Mouse (Mus musculus): ENCODE measurements around the gene Inpp5a. TPM values are rescaled to one million over a fixed set of nuclear protein-coding genes. Genes with fewer than 3 reads are reported as not detected.
"Not testable (repeated sequence)": the region's sequence is repeated elsewhere in the genome, so short reads cannot be mapped to it uniquely, and the experiment has no call there.

Inpp5a gene
- polyA plus RNA-seq, 1 experiment from 2014 or later: 69.8 TPM

- WGBS (ENCODE audit: insufficient replicate concordance): 87% methylated on average over 1 of the region's 1 CpGs
- Histone ChIP-seq H3K9me3 (replicated peaks; ENCODE audit: control insufficient read depth, low read length) (no peaks in the 10 kb centered on the region), H3K9ac (ENCODE audit: low read depth, low read length) (no peak overlapping the region), H3K27ac (ENCODE audit: low read depth, low read length) (no peak overlapping the region), H3K4me1 (ENCODE audit: control insufficient read depth, insufficient read depth, low read length) (peaks cover 36% of the 10 kb centered on the region), H3K27me3 (ENCODE audit: control insufficient read depth, insufficient read depth, low read length) (no peaks in the 10 kb centered on the region), H3K4me2 (no peak overlapping the region), H3K36me3 (ENCODE audit: control insufficient read depth, insufficient read depth, low read length) (no peaks in the 10 kb centered on the region), H3K4me3 (ENCODE audit: low read depth, low read length) (no peak overlapping the region)
- ATAC-seq (replicated peaks; ENCODE audit: insufficient number of reproducible peaks, low FRiP score, low TSS enrichment): no peak
Measured at GRCm38 (mm10) chr7:139418371-139418770, 29.5 kb downstream of the Inpp5a start.

DNA sequence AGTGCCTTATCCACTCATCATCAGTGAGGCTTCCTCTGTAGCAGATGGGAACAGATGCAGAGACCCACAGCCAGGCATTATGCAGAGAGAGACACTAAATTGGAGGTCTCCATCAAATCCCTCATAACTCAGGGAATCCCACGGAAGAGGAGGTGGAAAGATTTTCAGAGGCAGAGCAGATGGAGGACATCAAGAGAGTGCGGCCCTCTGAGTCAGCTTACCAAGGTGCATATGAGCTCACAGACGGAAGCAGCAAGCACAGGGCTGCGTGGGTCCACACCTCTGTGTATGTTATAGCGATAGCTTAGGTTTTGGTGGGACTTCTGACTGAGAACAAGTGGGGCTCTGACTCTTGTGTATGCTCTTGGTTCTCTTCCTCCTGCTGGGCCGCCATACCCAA lies 33.9 kb downstream of the Inpp5a start:
- H3K4me2 ChIP-seq: no peak overlapping the region
- ATAC-seq (replicated peaks; ENCODE audit: insufficient number of reproducible peaks, low FRiP score, low TSS enrichment): no peak
- H3K4me1 ChIP-seq (ENCODE audit: control insufficient read depth, insufficient read depth, low read length): peaks cover 11% of the 10 kb centered on the region
- H3K36me3 ChIP-seq (ENCODE audit: control insufficient read depth, insufficient read depth, low read length): peaks cover 6% of the 10 kb centered on the region
- no peak overlapping the region for H3K9ac ChIP-seq (ENCODE audit: low read depth, low read length)
- no peak overlapping the region for H3K27ac ChIP-seq (ENCODE audit: low read depth, low read length)
- H3K27me3 ChIP-seq (ENCODE audit: control insufficient read depth, insufficient read depth, low read length): no peaks in the 10 kb centered on the region
- no peak overlapping the region for H3K4me3 ChIP-seq (ENCODE audit: low read depth, low read length)
- 88% methylated on average over 6 of the region's 6 CpGs for WGBS (ENCODE audit: insufficient replicate concordance)
- H3K9me3 ChIP-seq (replicated peaks; ENCODE audit: control insufficient read depth, low read length): no peaks in the 10 kb centered on the region

DNA sequence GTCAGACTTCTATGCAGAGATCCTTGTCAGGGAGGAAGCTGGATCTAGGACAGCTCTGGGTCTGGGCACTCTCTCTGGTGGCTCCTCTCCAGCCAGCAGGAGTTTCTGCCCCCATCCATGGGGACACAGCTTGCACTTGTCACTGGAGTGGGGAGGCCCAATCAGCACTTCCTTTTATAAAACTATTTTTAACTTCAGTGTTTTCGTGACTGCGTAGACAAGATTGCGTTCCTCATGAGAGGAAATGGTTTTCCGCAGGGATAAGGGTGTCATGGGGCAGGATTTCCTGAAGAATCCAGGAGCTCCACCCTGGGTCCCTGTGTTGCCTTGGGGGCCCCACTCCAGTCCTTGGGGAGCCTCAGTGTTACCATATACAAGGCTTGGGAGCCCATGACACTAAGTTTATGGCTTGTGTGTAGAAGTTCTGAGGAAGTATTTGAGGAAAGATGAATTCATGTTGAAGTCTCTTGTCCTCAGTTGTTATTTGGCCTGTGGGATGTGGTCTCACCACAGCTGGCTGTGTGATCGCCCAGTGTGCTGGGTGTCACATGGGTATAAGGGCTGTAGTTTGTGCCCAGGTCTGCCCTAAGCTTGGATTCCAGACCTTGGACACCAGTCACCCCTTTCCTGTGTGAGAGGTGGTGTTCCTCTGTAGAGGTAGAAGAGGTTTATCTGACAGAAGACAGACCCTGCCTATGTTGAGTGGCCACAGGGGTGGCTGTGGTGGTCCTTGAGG lies 45.4 kb downstream of the Inpp5a start:
- H3K36me3 ChIP-seq (ENCODE audit: control insufficient read depth, insufficient read depth, low read length): no peaks in the 10 kb centered on the region
- peak overlapping the region; percentile 12 for H3K4me2 ChIP-seq
- no peaks in the 10 kb centered on the region for H3K27me3 ChIP-seq (ENCODE audit: control insufficient read depth, insufficient read depth, low read length)
- H3K9me3 ChIP-seq (replicated peaks; ENCODE audit: control insufficient read depth, low read length): no peaks in the 10 kb centered on the region
- 37% methylated on average over 5 of the region's 5 CpGs for WGBS (ENCODE audit: insufficient replicate concordance)
- H3K9ac ChIP-seq (ENCODE audit: low read depth, low read length): 0 out of 2 replicates have a peak overlapping the region, but pooled peaks have one; percentile 24
- peak overlapping the region; percentile 38 for H3K27ac ChIP-seq (ENCODE audit: low read depth, low read length)
- H3K4me3 ChIP-seq (ENCODE audit: low read depth, low read length): no peak overlapping the region
- peaks cover 43% of the 10 kb centered on the region for H3K4me1 ChIP-seq (ENCODE audit: control insufficient read depth, insufficient read depth, low read length)
- peak; percentile 68 for ATAC-seq (replicated peaks; ENCODE audit: insufficient number of reproducible peaks, low FRiP score, low TSS enrichment)

DNA sequence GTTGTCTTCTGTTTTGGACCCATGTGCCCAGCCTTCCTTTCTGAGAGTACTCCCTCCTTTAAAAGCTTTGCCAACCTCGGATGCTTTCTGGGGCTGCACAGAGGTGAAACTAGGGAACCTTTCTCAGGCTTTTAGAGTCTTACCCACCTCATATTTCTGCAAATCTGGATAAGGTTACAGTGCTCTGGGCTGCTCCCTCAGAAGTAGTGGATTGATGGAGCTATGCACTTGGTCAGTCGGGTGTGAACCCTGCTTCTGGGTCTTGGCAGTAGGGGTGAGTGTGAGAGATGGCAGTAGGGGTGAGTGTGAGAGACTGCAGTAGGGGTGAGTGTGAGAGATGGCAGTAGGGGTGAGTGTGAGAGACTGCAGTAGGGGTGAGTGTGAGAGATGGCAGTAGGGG lies 46.0 kb downstream of the Inpp5a start:
- 82% methylated on average over 2 of the region's 2 CpGs for WGBS (ENCODE audit: insufficient replicate concordance)

GRCm38 (mm10) chr7:139435749-139436148 lies 46.8 kb downstream of the Inpp5a start:
- ATAC-seq (replicated peaks; ENCODE audit: insufficient number of reproducible peaks, low FRiP score, low TSS enrichment): no peak
- Histone ChIP-seq H3K4me3 (ENCODE audit: low read depth, low read length) (no peak overlapping the region), H3K4me2 (no peak overlapping the region), H3K4me1 (ENCODE audit: control insufficient read depth, insufficient read depth, low read length) (peaks cover 51% of the 10 kb centered on the region), H3K27me3 (ENCODE audit: control insufficient read depth, insufficient read depth, low read length) (no peaks in the 10 kb centered on the region), H3K9me3 (replicated peaks; ENCODE audit: control insufficient read depth, low read length) (no peaks in the 10 kb centered on the region), H3K9ac (ENCODE audit: low read depth, low read length) (no peak overlapping the region), H3K36me3 (ENCODE audit: control insufficient read depth, insufficient read depth, low read length) (no peaks in the 10 kb centered on the region), H3K27ac (ENCODE audit: low read depth, low read length) (no peak overlapping the region)

More for the DNA sequence above, 46.0 kb downstream of the Inpp5a start:
- H3K36me3 ChIP-seq (ENCODE audit: control insufficient read depth, insufficient read depth, low read length); ATAC-seq (replicated peaks; ENCODE audit: insufficient number of reproducible peaks, low FRiP score, low TSS enrichment); H3K9ac ChIP-seq (ENCODE audit: low read depth, low read length); H3K27ac ChIP-seq (ENCODE audit: low read depth, low read length); H3K27me3 ChIP-seq (ENCODE audit: control insufficient read depth, insufficient read depth, low read length); H3K4me2 ChIP-seq; H3K4me3 ChIP-seq (ENCODE audit: low read depth, low read length); H3K9me3 ChIP-seq (replicated peaks; ENCODE audit: control insufficient read depth, low read length): not testable (repeated sequence)
- peaks cover 43% of the 10 kb centered on the region for H3K4me1 ChIP-seq (ENCODE audit: control insufficient read depth, insufficient read depth, low read length)

DNA sequence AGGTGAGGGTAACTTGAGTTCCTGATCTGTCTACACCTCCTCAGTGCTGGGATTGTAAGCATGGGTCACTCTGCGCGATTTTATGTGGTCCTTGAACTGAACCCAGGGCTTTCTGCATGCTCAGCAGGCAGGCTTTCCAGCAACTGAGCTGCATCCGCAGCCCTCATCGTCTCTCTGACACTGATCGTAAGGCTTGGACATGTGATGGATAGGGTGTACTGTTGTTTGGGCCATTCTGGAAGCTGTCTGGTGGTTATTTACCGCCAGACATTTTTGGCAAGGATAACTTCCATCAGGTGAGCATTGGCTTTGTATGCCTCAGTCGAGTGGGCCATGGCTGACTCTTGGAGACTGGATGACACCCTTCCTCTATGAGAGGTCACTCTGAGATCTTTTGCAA lies 48.0 kb downstream of the Inpp5a start:
- Histone ChIP-seq H3K4me1 (ENCODE audit: control insufficient read depth, insufficient read depth, low read length) (peaks cover 63% of the 10 kb centered on the region), H3K9ac (ENCODE audit: low read depth, low read length) (no peak overlapping the region), H3K4me3 (ENCODE audit: low read depth, low read length) (no peak overlapping the region), H3K4me2 (no peak overlapping the region), H3K36me3 (ENCODE audit: control insufficient read depth, insufficient read depth, low read length) (no peaks in the 10 kb centered on the region), H3K27me3 (ENCODE audit: control insufficient read depth, insufficient read depth, low read length) (no peaks in the 10 kb centered on the region), H3K27ac (ENCODE audit: low read depth, low read length) (no peak overlapping the region), H3K9me3 (replicated peaks; ENCODE audit: control insufficient read depth, low read length) (no peaks in the 10 kb centered on the region)
- 82% methylated on average over 7 of the region's 7 CpGs for WGBS (ENCODE audit: insufficient replicate concordance)
- no peak for ATAC-seq (replicated peaks; ENCODE audit: insufficient number of reproducible peaks, low FRiP score, low TSS enrichment)

- Histone ChIP-seq H3K27ac (ENCODE audit: low read depth, low read length) (no peak overlapping the region), H3K27me3 (ENCODE audit: control insufficient read depth, insufficient read depth, low read length) (no peaks in the 10 kb centered on the region), H3K36me3 (ENCODE audit: control insufficient read depth, insufficient read depth, low read length) (no peaks in the 10 kb centered on the region), H3K9ac (ENCODE audit: low read depth, low read length) (0 out of 2 replicates have a peak overlapping the region, but pooled peaks have one; percentile 28), H3K4me2 (no peak overlapping the region), H3K4me1 (ENCODE audit: control insufficient read depth, insufficient read depth, low read length) (peaks cover 67% of the 10 kb centered on the region), H3K9me3 (replicated peaks; ENCODE audit: control insufficient read depth, low read length) (no peaks in the 10 kb centered on the region), H3K4me3 (ENCODE audit: low read depth, low read length) (no peak overlapping the region)
- no peak for ATAC-seq (replicated peaks; ENCODE audit: insufficient number of reproducible peaks, low FRiP score, low TSS enrichment)
- 62% methylated on average over 5 of the region's 5 CpGs for WGBS (ENCODE audit: insufficient replicate concordance)
Measured at GRCm38 (mm10) chr7:139437471-139437870, 48.6 kb downstream of the Inpp5a start.

DNA sequence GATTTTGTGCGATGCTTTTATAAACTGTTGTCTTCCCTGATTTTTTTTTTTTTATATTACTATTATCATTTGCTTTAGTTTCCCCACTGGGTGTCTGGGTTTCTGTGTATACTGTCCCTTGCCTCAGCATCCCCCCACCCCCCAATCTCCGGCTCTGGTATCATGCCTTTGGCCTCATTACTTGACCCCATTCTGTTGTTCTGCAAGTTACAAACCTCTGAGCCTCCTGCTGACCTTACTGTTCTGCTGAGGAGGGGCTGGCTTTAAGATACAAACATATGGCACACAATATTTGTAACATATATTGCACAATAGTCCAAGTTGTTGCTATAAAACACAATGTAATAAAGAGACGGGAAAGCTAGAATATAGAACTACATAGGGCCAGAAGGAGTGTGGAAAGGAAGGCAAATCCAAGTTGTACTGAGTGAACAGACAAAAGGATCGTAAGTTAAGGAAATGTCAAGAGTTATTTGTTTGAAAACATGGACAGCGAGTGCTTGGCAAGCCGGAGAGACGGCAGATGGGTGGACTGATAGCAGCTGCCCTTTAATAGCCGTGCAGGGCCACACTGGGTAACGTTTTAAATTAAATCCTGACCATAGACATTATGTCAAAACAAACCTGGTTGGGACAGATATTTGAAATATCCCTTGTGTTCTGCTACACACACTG lies 49.2 kb downstream of the Inpp5a start:
- WGBS (ENCODE audit: insufficient replicate concordance): 54% methylated on average over 9 of the region's 9 CpGs
- ATAC-seq (replicated peaks; ENCODE audit: insufficient number of reproducible peaks, low FRiP score, low TSS enrichment): no peak
- Histone ChIP-seq H3K4me1 (ENCODE audit: control insufficient read depth, insufficient read depth, low read length) (peaks cover 70% of the 10 kb centered on the region), H3K9me3 (replicated peaks; ENCODE audit: control insufficient read depth, low read length) (no peaks in the 10 kb centered on the region), H3K27me3 (ENCODE audit: control insufficient read depth, insufficient read depth, low read length) (no peaks in the 10 kb centered on the region), H3K27ac (ENCODE audit: low read depth, low read length) (no peak overlapping the region), H3K4me2 (no peak overlapping the region), H3K36me3 (ENCODE audit: control insufficient read depth, insufficient read depth, low read length) (no peaks in the 10 kb centered on the region), H3K4me3 (ENCODE audit: low read depth, low read length) (no peak overlapping the region), H3K9ac (ENCODE audit: low read depth, low read length) (0 out of 2 replicates have a peak overlapping the region, but pooled peaks have one; percentile 24)

DNA sequence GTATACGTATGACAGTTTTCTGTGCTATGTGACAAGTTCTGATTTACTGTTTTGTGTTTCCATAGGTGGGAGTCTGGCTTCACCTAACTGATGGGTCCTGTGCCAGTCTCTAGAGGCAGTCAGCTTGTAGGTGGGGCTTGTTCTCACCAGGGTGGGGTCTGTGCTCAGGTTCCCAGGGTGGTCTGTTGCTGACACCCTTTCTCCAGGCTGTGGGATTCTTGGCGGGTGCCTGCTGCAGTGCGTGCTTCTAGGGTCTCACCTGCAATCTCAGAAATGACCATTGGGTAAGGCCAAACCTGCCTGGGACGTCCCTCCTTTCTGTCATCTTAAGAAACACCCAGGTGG lies 49.7 kb downstream of the Inpp5a start:
- H3K4me1 ChIP-seq (ENCODE audit: control insufficient read depth, insufficient read depth, low read length): peaks cover 70% of the 10 kb centered on the region
- no peaks in the 10 kb centered on the region for H3K27me3 ChIP-seq (ENCODE audit: control insufficient read depth, insufficient read depth, low read length)
- WGBS (ENCODE audit: insufficient replicate concordance): 62% methylated on average over 4 of the region's 4 CpGs
- H3K9me3 ChIP-seq (replicated peaks; ENCODE audit: control insufficient read depth, low read length): no peaks in the 10 kb centered on the region
- no peak for ATAC-seq (replicated peaks; ENCODE audit: insufficient number of reproducible peaks, low FRiP score, low TSS enrichment)
- H3K36me3 ChIP-seq (ENCODE audit: control insufficient read depth, insufficient read depth, low read length): no peaks in the 10 kb centered on the region
- H3K4me3 ChIP-seq (ENCODE audit: low read depth, low read length): no peak overlapping the region
- H3K4me2 ChIP-seq: no peak overlapping the region
- H3K27ac ChIP-seq (ENCODE audit: low read depth, low read length): no peak overlapping the region
- H3K9ac ChIP-seq (ENCODE audit: low read depth, low read length): no peak overlapping the region
